Mouse (Mus musculus) CH12.LX (cell line): ENCODE data around the gene Syne1. TPM values are rescaled to one million over a fixed set of nuclear protein-coding genes. Genes with fewer than 3 reads are reported as not detected.

Source experiments
- DNase-seq: peaks from one replicate; pipeline ENCODE4 v3.0.0-alpha.2; 2013; ENCODE audit errors: extremely low read depth
- H3K27ac ChIP-seq: 2 replicates; pipeline ENCODE4 v1.5.1; 2012; ENCODE audit warnings: low read depth, mild to moderate bottlenecking, control low read depth, moderate library complexity; ENCODE audit not compliant: insufficient read depth
- H3K27me3 ChIP-seq: replicated peaks from 2 replicates; pipeline ENCODE3; 2012; ENCODE audit warnings: inconsistent platforms
- H3K36me3 ChIP-seq, 2 experiments: replicated peaks in 1 of 2; 2 replicates each; pipeline versions ENCODE3 to v1.6.1; 2012; ENCODE audit warnings: inconsistent platforms in 1 of 2, low read length in 1 of 2, mild to moderate bottlenecking in 1 of 2, mixed read lengths in 1 of 2, moderate library complexity in 1 of 2; ENCODE audit not compliant: control insufficient read depth in 1 of 2, insufficient read depth in 1 of 2
- H3K4me1 ChIP-seq, 2 experiments: 2 replicates each; pipeline ENCODE4 v1.6.1; 2012; ENCODE audit warnings: inconsistent platforms in 1 of 2, moderate library complexity in 1 of 2; ENCODE audit not compliant: insufficient read depth in 2 of 2, control insufficient read depth in 1 of 2
- H3K4me2 ChIP-seq: 2 replicates; pipeline ENCODE4 v1.6.1; 2012; ENCODE audit warnings: low read depth, mild to moderate bottlenecking, control low read depth; ENCODE audit not compliant: poor library complexity, insufficient read depth, severe bottlenecking
- H3K4me3 ChIP-seq, 3 experiments: fragments of 150-350 bp in 1 of 3; sonication (generic) in 1 of 3; replicated peaks in 1 of 3; 2 replicates each; pipeline versions ENCODE3 to v1.5.1; 2011 to 2012; ENCODE audit warnings: low read depth in 2 of 3, low read length in 2 of 3, mild to moderate bottlenecking in 2 of 3, moderate library complexity in 2 of 3, control low read depth in 1 of 3, improper control_type of control experiment in 1 of 3, inconsistent platforms in 1 of 3, mixed read lengths in 1 of 3; ENCODE audit not compliant: poor library complexity in 1 of 3
- H3K79me2 ChIP-seq: replicated peaks from 2 replicates; pipeline ENCODE4 v1.6.1; 2012; ENCODE audit warnings: mild to moderate bottlenecking, moderate library complexity; ENCODE audit not compliant: control insufficient read depth, poor library complexity, insufficient read depth, severe bottlenecking; ENCODE audit errors: extremely low read depth
- H3K9ac ChIP-seq: 2 replicates; pipeline ENCODE4 v1.6.1; 2012; ENCODE audit warnings: low read depth, mild to moderate bottlenecking, control low read depth, moderate library complexity; ENCODE audit not compliant: insufficient read depth
- H3K9me3 ChIP-seq: replicated peaks from 2 replicates; pipeline ENCODE3; 2012; ENCODE audit warnings: low read length, inconsistent platforms, mixed read lengths
- BHLHE40 ChIP-seq: IDR thresholded peaks from 2 replicates; pipeline ENCODE4 v1.6.1; 2011; ENCODE audit warnings: mild to moderate bottlenecking, low read depth, low read length, improper control_type of control experiment
- CHD1 ChIP-seq: IDR thresholded peaks from 2 replicates; pipeline ENCODE4 v1.6.1; 2012; ENCODE audit warnings: low read depth, low read length, improper control_type of control experiment, inconsistent platforms
- CHD2 ChIP-seq: IDR thresholded peaks from 2 replicates; pipeline ENCODE4 v1.6.1; 2011; ENCODE audit warnings: low read length, improper control_type of control experiment
- E2F4 ChIP-seq: IDR thresholded peaks from 2 replicates; pipeline ENCODE4 v1.6.1; 2011; ENCODE audit warnings: low read depth, low read length, improper control_type of control experiment; ENCODE audit not compliant: insufficient replicate concordance
- EP300 ChIP-seq: IDR thresholded peaks from 2 replicates; pipeline ENCODE4 v1.6.1; 2011; ENCODE audit warnings: low read length, improper control_type of control experiment
- ETS1 ChIP-seq: conservative IDR thresholded peaks from 2 replicates; pipeline ENCODE4 v1.6.1; 2012; ENCODE audit warnings: low read depth, mild to moderate bottlenecking, inconsistent platforms, low read length, improper control_type of control experiment, moderate library complexity
- HCFC1 ChIP-seq: IDR thresholded peaks from 2 replicates; pipeline ENCODE4 v1.6.1; 2012; ENCODE audit warnings: low read depth, mild to moderate bottlenecking, inconsistent platforms, low read length, improper control_type of control experiment
- JUN ChIP-seq: IDR thresholded peaks from 2 replicates; pipeline ENCODE4 v1.6.1; 2011; ENCODE audit warnings: low read depth, mild to moderate bottlenecking, low read length, improper control_type of control experiment, moderate library complexity; ENCODE audit not compliant: insufficient read depth
- KAT2A ChIP-seq: IDR thresholded peaks from 2 replicates; pipeline ENCODE4 v1.6.1; 2012; ENCODE audit warnings: low read length, improper control_type of control experiment, inconsistent platforms; ENCODE audit not compliant: insufficient replicate concordance
- MAFK ChIP-seq: IDR thresholded peaks from 2 replicates; pipeline ENCODE4 v1.6.1; 2011; ENCODE audit warnings: low read length, improper control_type of control experiment; ENCODE audit not compliant: insufficient replicate concordance
- MXI1 ChIP-seq: IDR thresholded peaks from 2 replicates; pipeline ENCODE4 v1.6.1; 2011; ENCODE audit warnings: mild to moderate bottlenecking, low read depth, low read length, improper control_type of control experiment
- POLR2A ChIP-seq: IDR thresholded peaks from 2 replicates; pipeline ENCODE4 v1.6.1; 2011; ENCODE audit warnings: low read depth, mild to moderate bottlenecking, improper control_type of control experiment, low read length
- POLR2AphosphoS2 ChIP-seq: IDR thresholded peaks from 2 replicates; pipeline ENCODE4 v1.6.1; 2011; ENCODE audit warnings: low read depth, low read length, improper control_type of control experiment
- RAD21 ChIP-seq: IDR thresholded peaks from 2 replicates; pipeline ENCODE4 v1.6.1; 2011; ENCODE audit warnings: low read depth, mild to moderate bottlenecking, low read length, improper control_type of control experiment, moderate library complexity
- RCOR1 ChIP-seq: conservative IDR thresholded peaks from 2 replicates; pipeline ENCODE4 v1.6.1; 2012; ENCODE audit warnings: low read depth, mild to moderate bottlenecking, inconsistent platforms, low read length, improper control_type of control experiment
- TBP ChIP-seq: conservative IDR thresholded peaks from 2 replicates; pipeline ENCODE4 v1.6.1; 2011; ENCODE audit warnings: low read depth, low read length, improper control_type of control experiment
- TCF12 ChIP-seq: IDR thresholded peaks from 2 replicates; pipeline ENCODE4 v1.6.1; 2014; ENCODE audit warnings: low read depth, mild to moderate bottlenecking, inconsistent platforms, low read length, improper control_type of control experiment
- UBTF ChIP-seq: IDR thresholded peaks from 2 replicates; pipeline ENCODE4 v1.6.1; 2012; ENCODE audit warnings: low read depth, mild to moderate bottlenecking, inconsistent platforms, low read length, improper control_type of control experiment, moderate library complexity
- USF1 ChIP-seq: IDR thresholded peaks from 2 replicates; pipeline ENCODE4 v1.6.1; 2014; ENCODE audit warnings: low read depth, mild to moderate bottlenecking, inconsistent platforms, low read length, improper control_type of control experiment
- dilution Hi-C: fragments of 300-500 bp; cut with MboI; formaldehyde crosslinking; loops from 2 replicates; pipeline ENCODE4 v1.14.3; 2020; ENCODE audit warnings: low sequenced_read_pairs; ENCODE audit not compliant: extremely low pct_unique_long_range_greater_than_20kb, extremely low pct_ligation_motif_present
- in situ Hi-C: fragments of 300-500 bp; cut with MboI; formaldehyde crosslinking; loops from 3 replicates; pipeline ENCODE4 v1.14.3; 2019; ENCODE audit warnings: low sequenced_read_pairs, low pct_ligation_motif_present, low pct_unique_long_range_greater_than_20kb, mixed read lengths
- polyA plus RNA-seq: library from polyadenylated mRNA; unstranded; fragments of >175 nt; gene quantifications from 2 replicates; pipeline ENCODE4 v1.2.1, GENCODE M21; 2012; ENCODE audit warnings: low read depth; ENCODE audit not compliant: insufficient read length
- total RNA-seq, 2 experiments: library from RNA; depleted of rRNA; stranded (reverse); fragments of 300-350 nt in 1 of 2; fragments of >200 nt in 1 of 2; gene quantifications; 2 replicates each; pipeline ENCODE4 v1.2.3; 2012 to 2014

Syne1 gene
- total and polyA plus RNA-seq, 3 experiments, result 3.1 to 7.6 (median 3.6) TPM

DNA sequence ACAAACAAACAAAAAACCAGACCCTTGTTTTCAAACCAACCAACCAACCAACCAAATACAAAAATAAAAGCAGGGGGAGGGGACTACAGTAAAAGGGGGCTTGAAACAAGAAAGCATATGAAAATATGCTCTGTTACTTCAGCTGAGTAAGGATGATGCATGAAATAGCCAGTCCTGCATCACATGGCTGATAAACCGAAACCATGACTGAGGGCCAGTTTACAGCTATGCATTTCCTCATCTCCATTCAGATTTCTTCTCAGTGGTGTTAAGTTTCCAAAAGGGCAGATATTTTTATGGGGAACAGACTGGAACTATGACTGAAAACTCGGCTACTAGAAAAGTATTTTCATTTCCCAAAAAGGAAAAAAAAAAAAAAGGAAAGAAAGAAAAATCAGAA lies 522.1 kb downstream of the Syne1 start:
- Histone ChIP-seq H3K9me3 (no peaks in the 10 kb centered on the region), H3K4me2 (no peak overlapping the region), H3K79me2 (no peaks in the 10 kb centered on the region), H3K4me1 (no peaks in the 10 kb centered on the region), H3K27me3 (no peaks in the 10 kb centered on the region), H3K4me3 (no peak overlapping the region), H3K9ac (no peak overlapping the region), H3K36me3 (peaks cover 0 to 21% of the 10 kb centered on the region in 2 experiments), H3K27ac (no peak overlapping the region)
- dilution Hi-C loops (no loop called here), in situ Hi-C loops (no loop called here)
- no peak for DNase-seq
- TF ChIP-seq TCF12 (no peak), USF1 (no peak), HCFC1 (no peak), POLR2AphosphoS2 (no peak), MXI1 (no peak), UBTF (no peak), RAD21 (no peak), MAFK (no peak), CHD2 (no peak), POLR2A (no peak), TBP (no peak), KAT2A (no peak), JUN (no peak), CHD1 (no peak), EP300 (no peak), ETS1 (no peak), BHLHE40 (no peak), E2F4 (no peak), RCOR1 (no peak)

DNA sequence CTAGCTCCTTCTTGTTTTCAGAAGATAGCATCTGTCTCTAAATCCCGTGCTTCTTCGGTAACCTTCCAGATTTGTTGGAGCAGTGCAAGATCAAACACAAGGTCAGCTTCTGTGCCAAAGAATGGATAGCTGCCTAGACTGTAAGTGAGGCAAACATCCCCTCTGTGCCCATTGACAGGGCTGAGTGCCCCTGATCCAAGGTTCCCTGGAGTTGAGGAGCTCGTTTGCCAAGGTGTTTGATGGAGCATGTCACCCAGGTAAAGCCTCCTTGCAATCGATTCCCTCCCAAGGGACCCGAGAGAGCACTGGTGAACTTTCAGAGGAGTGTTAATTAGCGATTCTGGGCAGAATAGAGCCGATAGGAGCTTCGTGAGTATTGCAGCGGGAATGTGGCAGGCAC lies 523.0 kb downstream of the Syne1 start:
- no peak overlapping the region for H3K4me3 ChIP-seq
- dilution Hi-C loops (no loop called here), in situ Hi-C loops (no loop called here)
- H3K79me2 ChIP-seq, result no peaks in the 10 kb centered on the region
- no peaks in the 10 kb centered on the region for H3K27me3 ChIP-seq
- DNase-seq, result no peak
- no peak overlapping the region for H3K4me2 ChIP-seq
- H3K36me3 ChIP-seq, result peaks cover 0 to 19% of the 10 kb centered on the region in 2 experiments
- no peak overlapping the region for H3K27ac ChIP-seq
- TF ChIP-seq TCF12 (no peak), HCFC1 (no peak)
- H3K9me3 ChIP-seq, result no peaks in the 10 kb centered on the region
- H3K4me1 ChIP-seq, result no peaks in the 10 kb centered on the region
- H3K9ac ChIP-seq, result no peak overlapping the region
